Mouse (Mus musculus) left cerebral cortex, adult 11 months (tissue): Measurements from ENCODE around the gene Fam169b.

Source experiments
- DNase-seq: peaks from one replicate; pipeline ENCODE4 v3.0.0; 2022; ENCODE audit warnings: low spot score

Gene Fam169b

GRCm38 (mm10) chr7:68273515-68273914 is at the start of gene Fam169b:
Gene Fam169b (plus strand): TSS chr7:68273839.
- no peak for DNase-seq

- no peak for DNase-seq
These were observed 49.6 kb upstream of the Fam169b start for GRCm38 (mm10) chr7:68224006-68224405.

GRCm38 (mm10) chr7:68225427-68226054 is 48.1 kb upstream of the Fam169b start:
- no peak for DNase-seq

- no peak for DNase-seq
These were observed 46.6 kb upstream of the Fam169b start for GRCm38 (mm10) chr7:68227021-68227420.

GRCm38 (mm10) chr7:68227621-68228020 is 46.0 kb upstream of the Fam169b start:
- DNase-seq: no peak

- DNase-seq: no peak
These were observed 45.1 kb upstream of the Fam169b start for GRCm38 (mm10) chr7:68228491-68228890.

- DNase-seq: no peak
These were observed 42.8 kb upstream of the Fam169b start for GRCm38 (mm10) chr7:68230831-68231230.

GRCm38 (mm10) chr7:68232521-68232920 is 41.1 kb upstream of the Fam169b start:
- DNase-seq: no peak

- DNase-seq: no peak
These were observed 39.9 kb upstream of the Fam169b start for GRCm38 (mm10) chr7:68233619-68234223.

- DNase-seq: no peak
These were observed 36.8 kb upstream of the Fam169b start for GRCm38 (mm10) chr7:68236817-68237216.

- no peak for DNase-seq
These were observed 34.3 kb upstream of the Fam169b start for GRCm38 (mm10) chr7:68239220-68239827.

GRCm38 (mm10) chr7:68241205-68241604 is 32.4 kb upstream of the Fam169b start:
- DNase-seq: no peak

- DNase-seq: no peak
These were observed 28.0 kb upstream of the Fam169b start for GRCm38 (mm10) chr7:68245681-68246080.

GRCm38 (mm10) chr7:68246249-68246648 is 27.4 kb upstream of the Fam169b start:
- no peak for DNase-seq

GRCm38 (mm10) chr7:68250411-68250810 is 23.2 kb upstream of the Fam169b start:
- no peak for DNase-seq

GRCm38 (mm10) chr7:68250902-68251301 is 22.7 kb upstream of the Fam169b start:
- no peak for DNase-seq

GRCm38 (mm10) chr7:68257767-68258166 is 15.9 kb upstream of the Fam169b start:
- DNase-seq: no peak

- DNase-seq: no peak
These were observed 15.1 kb upstream of the Fam169b start for GRCm38 (mm10) chr7:68258326-68259150.

- no peak for DNase-seq
These were observed 14.0 kb upstream of the Fam169b start for GRCm38 (mm10) chr7:68259523-68260081.

- DNase-seq: no peak
These were observed 10.9 kb upstream of the Fam169b start for GRCm38 (mm10) chr7:68262612-68263200.

- no peak for DNase-seq
These were observed 10.2 kb upstream of the Fam169b start for GRCm38 (mm10) chr7:68263346-68264027.
